17 mouse cellular contexts compared by ENCODE assay signal in the genomic region with DNA sequence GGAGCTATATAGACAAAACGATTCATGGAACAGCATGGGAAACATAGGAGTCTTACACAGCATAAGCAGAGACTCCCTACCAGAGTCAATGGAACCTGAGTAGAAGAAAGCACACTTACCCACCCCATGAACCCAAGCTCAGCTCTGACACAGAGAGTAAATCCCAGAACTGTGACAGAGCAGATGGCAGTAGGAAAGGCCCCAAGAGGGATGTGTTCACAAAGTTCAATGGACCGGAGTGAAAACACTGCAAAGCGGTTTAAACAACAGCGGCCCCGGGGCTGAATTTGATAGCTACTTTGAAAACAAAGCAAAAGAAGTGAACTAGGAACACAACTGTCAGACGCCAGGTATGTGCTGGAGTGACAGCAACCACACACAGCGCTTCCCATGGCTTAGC. TPM values are rescaled to one million over a fixed set of nuclear protein-coding genes. Genes with fewer than 3 reads are reported as not detected.
A peak's percentile ranks its signal among the peaks of the same experiment; 100 is the strongest.
DNase-seq lines count a peak whose midpoint lies in the region; ATAC-seq and TF ChIP-seq lines count a peak whose summit lies in the region.
"Had no signal": no experiment of that assay in that cellular context is flagged by ENCODE, and none has a peak within 500 bp of the region (broad histone marks: within the 10 kb centered on the region; RNA-seq: fewer than 3 reads in every experiment).

No protein-coding gene starts in this region.

- H3K36me3 ChIP-seq in hindbrain, postnatal 0 days (ENCODE audit: insufficient read depth, low read length), result no peaks in the 10 kb centered on the region
- H3K36me3 ChIP-seq in hindbrain, embryonic 12.5 days, result no peaks in the 10 kb centered on the region
- H3K36me3 ChIP-seq in liver, embryonic 12.5 days, result peaks cover 56% of the 10 kb centered on the region
- H3K36me3 ChIP-seq in neural tube, embryonic 15.5 days, result no peaks in the 10 kb centered on the region
- H3K36me3 ChIP-seq: hindbrain, embryonic 13.5 days had no signal

- H3K4me2 ChIP-seq in hindbrain, postnatal 0 days (ENCODE audit: low read depth, low read length), result no peak overlapping the region
- no peak overlapping the region for H3K4me2 ChIP-seq in hindbrain, embryonic 12.5 days (replicated peaks)
- H3K4me2 ChIP-seq in liver, embryonic 12.5 days, result peak overlapping the region; percentile 71
- H3K4me2 ChIP-seq in neural tube, embryonic 15.5 days, result no peak overlapping the region
- H3K4me2 ChIP-seq: hindbrain, embryonic 13.5 days; midbrain, embryonic 11.5 days had no signal

- no peak overlapping the region for H3K9ac ChIP-seq in hindbrain, postnatal 0 days (replicated peaks; ENCODE audit: low read length)
- no peak overlapping the region; the same call in 1 of the 2 replicates for H3K9ac ChIP-seq in hindbrain, embryonic 12.5 days
- peak overlapping the region; percentile 69 for H3K9ac ChIP-seq in liver, embryonic 12.5 days
- H3K9ac ChIP-seq in neural tube, embryonic 15.5 days (replicated peaks), result no peak overlapping the region
- H3K9ac ChIP-seq: hindbrain, embryonic 13.5 days had no signal

- WGBS in hindbrain, postnatal 0 days, result 54% methylated on average over 7 of the region's 7 CpGs
- 68% methylated on average over 7 of the region's 7 CpGs for WGBS in hindbrain, embryonic 12.5 days
- 72% methylated on average over 7 of the region's 7 CpGs for WGBS in liver, embryonic 12.5 days (ENCODE audit: insufficient replicate concordance)
- 48% methylated on average over 7 of the region's 7 CpGs for WGBS in neural tube, embryonic 15.5 days

- no peaks in the 10 kb centered on the region for H3K4me1 ChIP-seq in hindbrain, postnatal 0 days (ENCODE audit: insufficient read depth, low read length)
- peaks cover 6% of the 10 kb centered on the region; the same call in 1 of the 2 replicates for H3K4me1 ChIP-seq in hindbrain, embryonic 12.5 days
- H3K4me1 ChIP-seq in liver, embryonic 12.5 days, result peaks cover 95% of the 10 kb centered on the region
- peaks cover 4% of the 10 kb centered on the region; the same call in 1 of the 2 replicates for H3K4me1 ChIP-seq in neural tube, embryonic 15.5 days
- H3K4me1 ChIP-seq: hindbrain, embryonic 13.5 days had no signal

- H3K27me3 ChIP-seq in hindbrain, postnatal 0 days (ENCODE audit: insufficient read depth, low read length), result no peaks in the 10 kb centered on the region
- no peaks in the 10 kb centered on the region for H3K27me3 ChIP-seq in hindbrain, embryonic 12.5 days
- no peaks in the 10 kb centered on the region for H3K27me3 ChIP-seq in liver, embryonic 12.5 days (replicated peaks)
- H3K27me3 ChIP-seq in neural tube, embryonic 15.5 days (replicated peaks), result no peaks in the 10 kb centered on the region
- H3K27me3 ChIP-seq: hindbrain, embryonic 13.5 days had no signal

- H3K4me3 ChIP-seq in hindbrain, postnatal 0 days (ENCODE audit: low read length), result no peak overlapping the region
- H3K4me3 ChIP-seq in hindbrain, embryonic 12.5 days, result no peak overlapping the region
- H3K4me3 ChIP-seq in liver, embryonic 12.5 days, result peak overlapping the region; percentile 28; the same call in 1 of the 2 replicates
- no peak overlapping the region for H3K4me3 ChIP-seq in neural tube, embryonic 15.5 days (replicated peaks)
- H3K4me3 ChIP-seq: hindbrain, embryonic 13.5 days; myocyte had no signal

- peak; percentile 43 for DNase-seq in hindbrain, postnatal 0 days (ENCODE audit: low spot score)
- DNase-seq in retina, postnatal 1 day, result peak; percentile 36
- no peak for DNase-seq in retina, embryonic 14.5 days (ENCODE audit: low spot score)
- DNase-seq in thymus, postnatal 25 days, result no peak
- DNase-seq: adrenal gland, adult 2 months; cerebellum, adult 9-11 months; gastrocnemius, postnatal 10 days; kidney, adult 2 months; lung, postnatal 14 days; right cerebral cortex, postnatal 4 days had no signal

- no peak for TF ChIP-seq CTCF in hindbrain, postnatal 0 days (IDR thresholded peaks at IDR 0.05; ENCODE audit: low read depth)

- ATAC-seq in hindbrain, postnatal 0 days, result no peak
- no peak for ATAC-seq in hindbrain, embryonic 12.5 days (ENCODE audit: low FRiP score)
- ATAC-seq in liver, embryonic 12.5 days, result no peak
- peak; percentile 50; the same call in 1 of the 2 replicates for ATAC-seq in neural tube, embryonic 15.5 days (ENCODE audit: low FRiP score)

- H3K27ac ChIP-seq in hindbrain, postnatal 0 days, result no peak overlapping the region
- H3K27ac ChIP-seq in hindbrain, embryonic 12.5 days, result no peak overlapping the region
- peak overlapping the region; percentile 99 for H3K27ac ChIP-seq in liver, embryonic 12.5 days
- H3K27ac ChIP-seq in neural tube, embryonic 15.5 days (replicated peaks), result no peak overlapping the region
- H3K27ac ChIP-seq: hindbrain, embryonic 13.5 days had no signal

- H3K9me3 ChIP-seq in hindbrain, postnatal 0 days (ENCODE audit: low read length), result no peaks in the 10 kb centered on the region
- H3K9me3 ChIP-seq in hindbrain, embryonic 12.5 days (replicated peaks), result no peaks in the 10 kb centered on the region
- no peaks in the 10 kb centered on the region for H3K9me3 ChIP-seq in liver, embryonic 12.5 days (replicated peaks)
- no peaks in the 10 kb centered on the region for H3K9me3 ChIP-seq in neural tube, embryonic 15.5 days (replicated peaks)
- H3K9me3 ChIP-seq: G1E; hindbrain, embryonic 13.5 days had no signal

RNA-seq across cellular contexts. Expression of a gene that starts 36.0 kb away (rescaled TPM):
- 1.4 and 1.9 TPM in 2 replicates for total RNA-seq in hindbrain, postnatal 0 days (2014; rRNA removed)
- 0.34 and 0.43 TPM in 2 replicates for polyA plus RNA-seq in hindbrain, postnatal 0 days (2015; fragmentation: Nextera tagmentation; extraction: Ambion mirVana)
- polyA plus RNA-seq in hindbrain, embryonic 12.5 days (2016; fragmentation: Nextera tagmentation; extraction: Ambion mirVana), result 6.9 and 7.6 TPM in 2 replicates
- polyA plus RNA-seq in liver, embryonic 12.5 days (2016; fragmentation: Nextera tagmentation; extraction: Ambion mirVana), result 25.2 and 25.9 TPM in 2 replicates
- polyA plus RNA-seq in neural tube, embryonic 15.5 days (2015; fragmentation: Nextera tagmentation; extraction: Ambion mirVana), result 0.74 and 1.4 TPM in 2 replicates

RNA-seq across cellular contexts. Expression of a gene that starts 57.2 kb away (rescaled TPM):
- total RNA-seq in hindbrain, postnatal 0 days (2014; rRNA removed), result 60.3 and 61.8 TPM in 2 replicates
- 104 and 106 TPM in 2 replicates for polyA plus RNA-seq in hindbrain, postnatal 0 days (2015; fragmentation: Nextera tagmentation; extraction: Ambion mirVana)
- 89.0 and 93.8 TPM in 2 replicates for polyA plus RNA-seq in hindbrain, embryonic 12.5 days (2016; fragmentation: Nextera tagmentation; extraction: Ambion mirVana)
- 79.8 and 85.5 TPM in 2 replicates for polyA plus RNA-seq in liver, embryonic 12.5 days (2016; fragmentation: Nextera tagmentation; extraction: Ambion mirVana)
- polyA plus RNA-seq in neural tube, embryonic 15.5 days (2015; fragmentation: Nextera tagmentation; extraction: Ambion mirVana), result 91.7 and 97.4 TPM in 2 replicates

Comparison
In these comparisons a context has a peak if more than half of its experiments do, and no peak if none do; other contexts are left out.
1. DNase-seq: peak in hindbrain, postnatal 0 days (single experiment) and retina, postnatal 1 day (single experiment); none in retina, embryonic 14.5 days (single experiment) and thymus, postnatal 25 days (single experiment).